Mouse (Mus musculus) layer of hippocampus, adult 9-11 months (tissue): ENCODE measurements around the gene Gzmm.

ENCODE experiments used
- DNase-seq: peaks from one replicate; pipeline ENCODE4 v3.0.0; 2022

Gzmm gene

DNA sequence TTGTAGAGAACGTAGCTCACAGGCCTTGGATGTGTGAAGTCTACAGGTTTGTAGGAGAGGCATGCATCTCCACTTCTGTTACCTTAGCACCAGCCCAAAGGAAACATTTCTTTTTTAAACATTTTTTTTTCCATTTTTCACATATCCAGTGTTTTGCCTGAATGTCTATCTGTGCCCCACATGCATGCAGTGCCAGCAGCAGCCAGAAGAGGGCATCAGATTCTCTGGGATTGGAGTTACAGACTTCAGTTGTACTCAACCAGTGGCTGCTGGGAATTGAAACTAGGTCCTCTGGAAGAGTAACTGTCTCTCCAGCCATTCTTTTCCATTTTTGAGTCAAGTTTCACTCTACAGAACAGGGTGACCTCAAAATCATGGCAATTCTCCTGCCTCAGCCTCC, 43.7 kb downstream of the Gzmm start:
- DNase-seq = no peak

DNA sequence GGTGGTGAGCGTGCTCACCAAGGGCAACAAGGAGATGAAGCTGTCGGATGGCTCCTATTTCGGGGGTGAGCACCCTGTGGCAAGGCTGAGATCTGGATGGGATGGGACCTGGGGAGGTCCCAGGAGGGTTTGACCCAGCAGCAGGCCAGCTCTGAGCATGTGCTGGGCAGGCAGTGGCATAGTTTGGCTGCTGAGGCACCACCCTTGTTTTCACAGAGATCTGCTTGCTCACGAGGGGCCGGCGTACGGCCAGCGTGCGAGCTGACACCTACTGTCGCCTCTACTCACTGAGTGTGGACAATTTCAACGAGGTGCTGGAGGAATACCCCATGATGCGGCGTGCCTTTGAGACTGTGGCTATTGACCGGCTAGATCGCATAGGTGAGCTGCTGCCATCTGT, 45.0 kb downstream of the Gzmm start:
- no peak for DNase-seq

DNA sequence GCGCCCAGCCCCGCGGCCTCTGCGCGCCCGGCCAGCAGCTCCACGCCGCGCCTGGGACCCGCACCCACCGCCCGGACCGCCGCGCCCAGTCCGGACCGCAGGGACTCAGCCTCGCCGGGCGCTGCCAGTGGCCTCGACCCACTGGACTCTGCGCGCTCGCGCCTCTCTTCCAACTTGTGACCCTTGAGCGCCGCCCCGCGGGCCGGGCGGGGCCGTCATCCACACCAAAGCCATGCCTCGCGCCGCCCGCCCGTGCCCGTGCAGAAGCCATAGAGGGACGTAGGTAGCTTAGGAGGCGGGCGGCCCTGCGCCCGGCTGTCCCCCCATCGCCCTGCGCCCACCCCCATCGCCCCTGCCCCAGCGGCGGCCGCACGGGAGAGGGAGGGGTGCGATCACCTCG, 46.5 kb downstream of the Gzmm start:
- DNase-seq = no peak

DNA sequence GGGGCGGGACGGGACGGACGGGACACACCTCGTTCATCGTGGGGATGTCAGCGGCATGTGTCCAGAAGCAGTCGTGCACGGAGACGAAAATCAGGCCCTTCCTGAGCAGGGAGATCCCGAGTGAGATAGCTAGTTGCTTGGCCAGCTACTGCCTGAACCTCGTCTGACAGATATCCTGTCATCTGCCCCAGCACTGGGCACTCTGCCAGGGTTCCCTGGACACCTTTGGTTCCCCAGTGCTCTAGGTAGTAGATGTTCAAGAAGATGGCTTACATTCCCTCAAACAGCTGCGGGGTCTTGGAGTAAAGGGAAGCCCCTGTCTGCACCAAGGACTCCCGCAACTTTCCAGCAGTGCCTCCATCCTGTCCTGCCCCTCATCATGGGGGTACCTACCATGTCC, 47.9 kb downstream of the Gzmm start:
- DNase-seq = no peak

- no peak for DNase-seq
Measured at GRCm38 (mm10) chr10:79738259-79738658, 49.4 kb downstream of the Gzmm start.

- no peak for DNase-seq
Measured at GRCm38 (mm10) chr10:79739234-79739633, 50.4 kb downstream of the Gzmm start.

- no peak for DNase-seq
Measured at GRCm38 (mm10) chr10:79740863-79741262, 52.0 kb downstream of the Gzmm start.

- no peak for DNase-seq
Measured at GRCm38 (mm10) chr10:79743161-79743560, 54.3 kb downstream of the Gzmm start.

- no peak for DNase-seq
Measured at GRCm38 (mm10) chr10:79743650-79744365, 55.0 kb downstream of the Gzmm start.
